Mouse (Mus musculus) kidney, adult 2 months (tissue): ENCODE results near the gene Atoh8.

ENCODE experiments used
- CTCF ChIP-seq: fragments of 200-500 bp; conservative IDR thresholded peaks from 2 replicates; pipeline ENCODE4 v1.5.1; 2011; ENCODE audit warnings: low read depth, mild to moderate bottlenecking, control low read depth, low read length, moderate library complexity, mixed read lengths; ENCODE audit not compliant: insufficient read depth, insufficient read length
- POLR2A ChIP-seq: fragments of 200-500 bp; IDR thresholded peaks from one replicate; pipeline ENCODE4 v1.6.1; 2011; ENCODE audit warnings: low read depth, low read length, control low read depth

GRCm38 (mm10) chr6:72184576-72184975 is 50.8 kb downstream of the Atoh8 start:
- no peak for TF ChIP-seq POLR2A
- TF ChIP-seq CTCF, result no peak
